Mouse (Mus musculus): ENCODE measurements around the gene Sik3.

Sik3 gene

GRCm38 (mm10) chr9:46033058-46033457, 20.4 kb downstream of the Sik3 start:
- TF ChIP-seq GATA4 (IDR thresholded peaks at IDR 0.05; ENCODE audit: insufficient replicate concordance, low read length), result no peak

DNA sequence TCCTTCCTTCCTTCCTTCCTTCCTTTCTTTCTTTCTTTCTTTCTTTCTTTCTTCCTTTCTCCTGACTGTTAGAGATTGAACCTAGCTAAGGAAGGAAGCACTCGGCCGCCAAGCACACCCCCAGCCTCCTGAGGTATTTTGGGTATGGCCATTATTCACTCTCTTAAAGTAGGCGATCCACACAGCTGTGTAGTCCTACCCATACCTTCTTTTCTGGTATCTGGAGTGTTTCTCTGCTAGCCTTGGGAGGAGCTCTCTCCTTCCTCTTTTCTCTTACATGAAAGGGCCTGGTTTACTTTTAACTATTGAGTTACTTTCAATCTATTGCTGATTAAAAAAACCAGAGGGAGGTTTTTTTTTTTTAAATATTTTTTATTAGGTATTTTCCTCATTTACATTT, 21.2 kb downstream of the Sik3 start:
- no peak for TF ChIP-seq GATA4 (IDR thresholded peaks at IDR 0.05; ENCODE audit: insufficient replicate concordance, low read length)

DNA sequence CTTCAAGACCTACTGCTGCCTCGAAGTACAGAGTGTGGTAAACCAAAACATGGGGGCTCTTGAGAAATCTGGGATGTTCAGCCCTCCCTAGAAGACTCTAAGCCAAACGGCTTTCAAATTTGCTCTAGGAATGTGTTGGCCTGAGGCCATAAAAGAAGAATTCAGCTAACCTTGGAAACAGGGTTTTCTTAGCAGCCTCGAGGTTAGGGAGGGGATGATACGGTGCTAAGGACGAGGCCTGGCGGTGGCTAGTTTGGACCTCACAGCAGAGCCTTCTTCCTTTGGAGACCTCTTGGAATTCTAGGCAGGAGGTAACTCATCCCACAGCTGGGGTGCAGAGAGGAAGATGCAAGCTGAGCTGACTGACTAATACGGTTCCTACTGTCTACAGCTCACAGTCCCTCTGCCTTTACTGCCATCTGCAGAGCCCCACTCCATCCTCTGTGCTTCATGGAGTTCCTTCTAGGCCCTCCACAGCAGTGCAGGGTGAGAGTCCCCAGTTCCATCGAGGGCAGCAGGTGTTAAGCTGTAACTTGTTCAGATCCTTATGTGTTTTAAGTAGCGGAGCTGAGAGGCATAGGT, 22.8 kb downstream of the Sik3 start:
- no peak for TF ChIP-seq GATA4 (IDR thresholded peaks at IDR 0.05; ENCODE audit: insufficient replicate concordance, low read length)

- no peak for TF ChIP-seq GATA4 (IDR thresholded peaks at IDR 0.05; ENCODE audit: insufficient replicate concordance, low read length)
These were observed 24.3 kb downstream of the Sik3 start for GRCm38 (mm10) chr9:46036881-46037280.

DNA sequence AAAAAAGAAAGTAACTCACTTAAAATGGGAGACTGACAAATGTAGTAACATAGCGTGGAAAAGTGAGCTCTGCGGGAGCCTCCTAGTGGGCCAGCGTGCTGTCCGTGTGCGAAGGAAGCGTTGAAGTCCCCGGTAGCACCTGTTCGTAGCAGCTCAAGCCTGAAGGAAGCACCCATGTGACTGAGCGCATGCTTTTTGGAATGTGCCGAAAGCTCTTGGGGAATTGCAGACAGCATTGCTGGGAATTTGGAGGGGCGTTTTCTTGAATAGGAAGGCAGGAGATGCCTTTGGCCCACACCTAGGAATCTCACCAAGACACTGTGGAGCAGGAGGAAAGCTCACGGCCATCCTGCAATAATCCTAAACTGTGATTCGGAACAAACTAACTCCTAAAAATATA, 26.2 kb downstream of the Sik3 start:
- TF ChIP-seq GATA4 (IDR thresholded peaks at IDR 0.05; ENCODE audit: insufficient replicate concordance, low read length), result no peak

DNA sequence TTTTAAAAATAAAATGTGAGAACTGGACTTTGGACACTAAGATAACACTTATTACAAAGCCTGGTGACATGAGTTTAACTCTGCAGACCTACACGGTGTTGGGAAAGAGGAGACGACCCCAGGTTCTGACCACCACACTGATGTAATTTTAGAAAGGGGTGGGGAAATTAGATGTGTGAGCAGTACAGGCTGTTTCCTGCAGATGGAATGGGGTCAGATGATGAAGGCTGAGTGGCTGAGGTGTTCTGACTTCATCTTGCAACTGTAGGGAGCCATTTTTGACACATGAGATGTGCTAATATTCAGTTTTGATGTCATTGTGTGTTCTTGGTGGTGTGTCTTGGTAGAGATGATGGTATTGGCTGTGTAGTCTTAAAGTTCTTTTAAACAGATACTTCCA, 28.6 kb downstream of the Sik3 start:
- no peak for TF ChIP-seq GATA4 (IDR thresholded peaks at IDR 0.05; ENCODE audit: insufficient replicate concordance, low read length)

GRCm38 (mm10) chr9:46042387-46042786, 29.8 kb downstream of the Sik3 start:
- no peak for TF ChIP-seq GATA4 (IDR thresholded peaks at IDR 0.05; ENCODE audit: insufficient replicate concordance, low read length)

DNA sequence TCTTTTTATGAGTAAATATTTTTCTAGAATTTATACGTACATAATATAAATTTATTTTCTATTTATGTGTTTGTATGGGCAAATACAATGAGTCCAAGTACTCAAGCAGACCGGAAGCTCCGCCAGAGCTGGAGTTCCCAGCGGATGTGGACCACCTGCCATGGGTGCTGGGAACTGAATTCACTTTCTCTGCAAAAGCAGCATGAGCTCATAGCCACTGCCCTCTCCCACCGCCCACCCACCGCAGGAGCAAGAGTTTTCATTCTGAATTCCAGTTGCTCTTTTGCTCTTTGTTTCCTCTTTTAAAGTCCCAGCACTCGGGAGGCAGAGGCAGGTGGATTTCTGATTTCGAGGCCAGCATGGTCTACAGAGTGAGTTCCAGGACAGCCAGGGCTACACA, 31.0 kb downstream of the Sik3 start:
- TF ChIP-seq GATA4 (IDR thresholded peaks at IDR 0.05; ENCODE audit: insufficient replicate concordance, low read length), result no peak

DNA sequence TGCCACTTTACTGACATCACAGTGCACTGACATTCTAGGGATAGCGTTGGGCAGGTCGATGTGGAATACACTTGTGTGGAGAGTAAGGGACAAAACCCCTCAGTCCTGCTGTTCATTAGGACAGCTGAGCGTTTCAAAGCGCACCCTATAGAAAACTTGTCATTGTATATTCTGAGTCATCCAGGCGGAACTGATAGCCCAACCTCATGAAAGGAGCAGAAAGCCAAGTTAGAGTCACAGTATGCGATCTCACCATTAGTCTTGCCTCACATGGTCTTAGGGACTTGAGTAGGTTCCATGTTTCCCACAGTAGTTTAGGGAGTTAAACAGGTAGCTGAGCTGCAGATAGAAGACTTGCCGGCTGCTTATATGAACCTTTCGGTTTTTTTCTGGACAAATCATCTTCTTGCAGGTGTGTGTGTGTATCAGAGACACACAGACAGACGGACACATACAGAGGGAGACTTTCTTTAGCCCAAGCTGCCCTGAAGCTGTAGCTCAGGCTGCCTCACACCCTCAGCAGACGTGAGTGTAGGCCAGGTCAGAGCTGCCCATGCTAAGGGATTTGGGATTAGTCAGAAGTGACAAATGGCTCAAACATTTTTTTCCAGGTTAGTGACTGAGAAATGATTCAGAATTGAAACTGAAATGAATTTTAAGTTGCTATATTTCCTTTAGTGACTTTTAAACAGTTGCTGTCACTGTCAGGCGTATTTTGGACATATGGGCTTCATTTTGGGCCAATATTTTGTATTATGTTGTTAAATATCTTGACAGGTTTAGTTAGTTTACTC, 34.3 kb downstream of the Sik3 start:
- no peak for TF ChIP-seq GATA4 (IDR thresholded peaks at IDR 0.05; ENCODE audit: insufficient replicate concordance, low read length)

- TF ChIP-seq GATA4 (IDR thresholded peaks at IDR 0.05; ENCODE audit: insufficient replicate concordance, low read length), result no peak
These were observed 36.9 kb downstream of the Sik3 start for GRCm38 (mm10) chr9:46049525-46049924.

DNA sequence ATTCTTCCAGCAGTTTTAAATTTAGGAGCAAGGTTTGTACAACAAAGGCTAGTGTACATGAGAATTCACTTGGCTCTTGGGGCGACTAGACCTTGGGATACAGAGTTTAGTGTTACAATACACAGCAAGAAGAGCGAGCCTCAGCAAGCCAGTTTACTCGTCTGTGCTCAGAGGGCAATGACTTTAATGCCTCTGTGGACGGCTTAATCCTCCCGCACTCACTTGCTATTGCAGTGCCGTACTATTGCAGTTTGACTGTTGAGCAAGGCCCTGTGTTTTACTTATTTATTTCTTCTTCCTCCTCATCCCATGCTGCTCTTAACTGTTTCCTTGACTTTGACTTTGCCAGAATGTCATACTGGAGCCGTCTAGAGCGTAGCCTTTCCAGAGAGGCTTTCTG, 37.6 kb downstream of the Sik3 start:
- no peak for TF ChIP-seq GATA4 (IDR thresholded peaks at IDR 0.05; ENCODE audit: insufficient replicate concordance, low read length)

DNA sequence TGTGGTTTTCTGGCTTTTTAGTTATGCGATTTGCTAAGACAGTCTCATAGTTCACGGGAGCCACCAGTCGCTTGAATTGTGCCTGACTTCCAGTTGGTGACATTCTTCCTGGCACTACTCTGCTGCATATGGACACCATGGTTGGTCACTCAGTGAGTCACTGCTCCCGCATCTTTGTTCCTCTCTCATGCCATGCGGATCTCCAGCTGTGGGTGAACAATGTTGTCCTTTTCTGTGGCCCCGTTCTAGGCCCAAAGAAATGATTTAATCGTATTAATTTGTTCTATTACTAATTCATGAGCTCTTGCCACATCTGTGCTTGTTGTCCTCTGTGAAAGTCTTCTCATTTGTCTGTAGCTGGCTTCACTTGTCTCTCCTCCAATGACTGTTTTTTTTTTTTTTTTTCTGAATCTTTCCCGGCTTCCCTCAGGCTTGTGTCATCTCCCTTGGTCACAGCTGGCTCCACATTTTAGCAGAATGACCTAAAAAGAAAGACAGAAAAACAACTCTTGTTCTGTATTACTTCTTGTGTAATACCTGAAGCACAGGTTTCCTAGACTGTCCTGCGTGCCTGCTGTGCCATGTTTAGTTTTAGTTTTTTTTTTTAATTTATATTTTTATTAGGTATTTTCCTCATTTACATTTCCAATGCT, 40.5 kb downstream of the Sik3 start:
- TF ChIP-seq GATA4 (IDR thresholded peaks at IDR 0.05; ENCODE audit: insufficient replicate concordance, low read length), result no peak

GRCm38 (mm10) chr9:46058065-46058464, 45.4 kb downstream of the Sik3 start:
- no peak for TF ChIP-seq GATA4 (IDR thresholded peaks at IDR 0.05; ENCODE audit: insufficient replicate concordance, low read length)

GRCm38 (mm10) chr9:46060249-46060648, 47.6 kb downstream of the Sik3 start:
- TF ChIP-seq GATA4 (IDR thresholded peaks at IDR 0.05; ENCODE audit: insufficient replicate concordance, low read length), result no peak

GRCm38 (mm10) chr9:46061696-46062425, 49.2 kb downstream of the Sik3 start:
- no peak for TF ChIP-seq GATA4 (IDR thresholded peaks at IDR 0.05; ENCODE audit: insufficient replicate concordance, low read length)

- TF ChIP-seq GATA4 (IDR thresholded peaks at IDR 0.05; ENCODE audit: insufficient replicate concordance, low read length), result no peak
These were observed 51.7 kb downstream of the Sik3 start for GRCm38 (mm10) chr9:46064331-46064730.

Data from liver, adult (tissue).